Mouse (Mus musculus) brain, embryonic 14.5 days (tissue): ENCODE measurements at regions not wholly inside any gene's neighbourhood (a gene's known extent, or its start where the extent isn't known, plus 50 kb on each side); places are given as distances from the start of the nearest gene placed in this dataset.

Source experiments
- CTCF ChIP-seq: fragments of 200-500 bp; IDR thresholded peaks from 2 replicates; pipeline ENCODE4 v1.5.1; 2012; ENCODE audit warnings: inconsistent platforms, mild to moderate bottlenecking, moderate library complexity, borderline replicate concordance; ENCODE audit not compliant: insufficient read depth, insufficient read length; ENCODE audit errors: extremely low read depth
- POLR2A ChIP-seq: fragments of 200-500 bp; IDR thresholded peaks from 2 replicates; pipeline ENCODE4 v1.6.1; 2012; ENCODE audit warnings: mild to moderate bottlenecking, inconsistent platforms, borderline replicate concordance; ENCODE audit not compliant: poor library complexity, insufficient read depth, insufficient read length, severe bottlenecking; ENCODE audit errors: extremely low read depth

DNA sequence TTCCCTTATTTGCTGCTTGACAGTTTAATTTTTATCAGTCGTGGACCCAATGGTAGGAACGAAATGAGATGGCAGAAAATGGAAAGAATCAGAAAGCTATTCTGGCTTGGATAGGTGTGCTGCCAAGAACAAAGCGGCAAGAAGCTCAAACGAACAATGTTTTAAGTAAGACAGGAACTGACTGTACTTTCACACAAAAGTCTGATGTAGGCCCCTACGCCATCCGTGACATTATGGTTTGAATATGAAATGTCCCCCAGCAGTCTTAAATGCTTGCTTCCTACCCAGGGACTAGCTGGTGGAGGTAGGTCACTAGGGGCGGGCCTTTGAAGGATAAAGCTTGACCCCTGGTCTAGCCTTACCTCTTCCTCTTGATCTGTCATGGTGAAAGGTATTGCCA is 90.5 kb upstream of the Barx2 start:
- TF ChIP-seq CTCF (no peak), POLR2A (no peak)
